Mouse (Mus musculus) ES-E14 (cell line): Measurements from ENCODE around the gene Srgap1.

ENCODE experiments used
- CHD2 ChIP-seq: IDR thresholded peaks from 2 replicates; pipeline ENCODE4 v1.6.1; 2014; ENCODE audit warnings: mild to moderate bottlenecking, low read depth, low read length, inconsistent platforms
- MAFK ChIP-seq: IDR thresholded peaks from 2 replicates; pipeline ENCODE4 v1.6.1; 2014; ENCODE audit warnings: mild to moderate bottlenecking, low read depth, low read length, inconsistent platforms; ENCODE audit not compliant: insufficient read depth
- ZNF384 ChIP-seq: IDR thresholded peaks from 2 replicates; pipeline ENCODE4 v1.6.1; 2012; ENCODE audit warnings: low read depth, low read length, inconsistent platforms

GRCm38 (mm10) chr10:121759095-121759494 lies 288.0 kb downstream of the Srgap1 start:
- TF ChIP-seq CHD2 (no peak), MAFK (no peak), ZNF384 (no peak)
